Mouse (Mus musculus) hindbrain, embryonic 16.5 days (tissue): ENCODE data around the gene Capn1. TPM values are rescaled to one million over a fixed set of nuclear protein-coding genes. Genes with fewer than 3 reads are reported as not detected.
"Not testable (repeated sequence)": the region's sequence is repeated elsewhere in the genome, so short reads cannot be mapped to it uniquely, and the experiment has no call there.

ENCODE experiments used
- ATAC-seq: fragments of 200-750 bp; cut with Nextera tagmentation; 2 replicates; pipeline ENCODE4 v1.8.0; 2017; ENCODE audit warnings: moderate TSS enrichment, moderate library complexity
- H3K27ac ChIP-seq: fragments of 300-500 bp; sonication (generic); 2 replicates; pipeline ENCODE4 v1.5.1; 2014; ENCODE audit warnings: low read depth, mild to moderate bottlenecking, control low read depth, low read length, moderate library complexity
- H3K27me3 ChIP-seq: fragments of 300-500 bp; sonication (generic); replicated peaks from 2 replicates; pipeline ENCODE4 v1.6.1; 2014; ENCODE audit warnings: low read length; ENCODE audit not compliant: control insufficient read depth, insufficient read depth
- H3K36me3 ChIP-seq: fragments of 300-500 bp; sonication (generic); 2 replicates; pipeline ENCODE4 v1.6.1; 2014; ENCODE audit warnings: mild to moderate bottlenecking, low read length, moderate library complexity, mixed read lengths; ENCODE audit not compliant: control insufficient read depth, insufficient read depth
- H3K4me1 ChIP-seq: fragments of 300-500 bp; sonication (generic); 2 replicates; pipeline ENCODE4 v1.6.1; 2014; ENCODE audit warnings: low read depth, low read length; ENCODE audit not compliant: control insufficient read depth, insufficient read depth
- H3K4me2 ChIP-seq: fragments of 300-500 bp; sonication (generic); 2 replicates; pipeline ENCODE4 v1.6.1; 2014; ENCODE audit warnings: mild to moderate bottlenecking, low read length, control low read depth, moderate library complexity
- H3K4me3 ChIP-seq: fragments of 300-500 bp; sonication (generic); 2 replicates; pipeline ENCODE4 v1.5.1; 2014; ENCODE audit warnings: mild to moderate bottlenecking, low read length, control low read depth, moderate library complexity
- H3K9ac ChIP-seq: fragments of 300-500 bp; sonication (generic); 2 replicates; pipeline ENCODE4 v1.6.1; 2014; ENCODE audit warnings: low read depth, mild to moderate bottlenecking, control low read depth, low read length, moderate library complexity
- H3K9me3 ChIP-seq: fragments of 300-500 bp; sonication (generic); 2 replicates; pipeline ENCODE4 v1.6.1; 2014; ENCODE audit warnings: mild to moderate bottlenecking, low read length, moderate library complexity; ENCODE audit not compliant: control insufficient read depth
- WGBS: fragments of 180-500 bp; shearing (Covaris S2); extraction: QIAGEN DNeasy Blood & Tissue Kit; methylation state at CpG from one replicate; pipeline ENCODE4 v1.1.7; 2014; 5-methylcytosine and 5-hydroxymethylcytosine counted together
- polyA plus RNA-seq: library from polyadenylated mRNA; unstranded; fragments of >200 nt; fragmentation: Nextera tagmentation; extraction: Ambion mirVana; gene quantifications from 2 replicates; pipeline ENCODE4 v1.2.1, GENCODE M21; 2015

Gene Capn1
- polyA plus RNA-seq, 1 experiment from 2014 or later, result 5.2 TPM

- not testable (repeated sequence) for H3K27me3 ChIP-seq, H3K9me3 ChIP-seq, H3K9ac ChIP-seq, H3K27ac ChIP-seq, H3K36me3 ChIP-seq, H3K4me2 ChIP-seq, H3K4me3 ChIP-seq, ATAC-seq
- peaks cover 21% of the 10 kb centered on the region for H3K4me1 ChIP-seq
- 63% methylated on average over 4 of the region's 4 CpGs for WGBS
Observed at GRCm38 (mm10) chr19:6044102-6044501, 28.4 kb upstream of the Capn1 start.

- peaks cover 7% of the 10 kb centered on the region for H3K4me1 ChIP-seq
- H3K36me3 ChIP-seq, result no peaks in the 10 kb centered on the region
- no peak overlapping the region for H3K4me3 ChIP-seq
- 66% methylated on average over 9 of the region's 9 CpGs for WGBS
- no peak overlapping the region for H3K4me2 ChIP-seq
- H3K9ac ChIP-seq, result no peak overlapping the region
- no peak for ATAC-seq
- H3K9me3 ChIP-seq, result no peaks in the 10 kb centered on the region
- no peak overlapping the region for H3K27ac ChIP-seq
- H3K27me3 ChIP-seq, result no peaks in the 10 kb centered on the region
Observed at GRCm38 (mm10) chr19:6042293-6042692, 26.6 kb upstream of the Capn1 start.

GRCm38 (mm10) chr19:6040002-6040401 is 24.3 kb upstream of the Capn1 start:
- no peak overlapping the region for H3K9ac ChIP-seq
- H3K4me3 ChIP-seq, result no peak overlapping the region
- H3K27me3 ChIP-seq, result no peaks in the 10 kb centered on the region
- no peak overlapping the region for H3K4me2 ChIP-seq
- no peaks in the 10 kb centered on the region for H3K9me3 ChIP-seq
- peaks cover 1% of the 10 kb centered on the region for H3K4me1 ChIP-seq
- no peaks in the 10 kb centered on the region for H3K36me3 ChIP-seq
- ATAC-seq, result no peak
- no peak overlapping the region for H3K27ac ChIP-seq

- H3K4me1 ChIP-seq, result no peaks in the 10 kb centered on the region
- no peaks in the 10 kb centered on the region for H3K36me3 ChIP-seq
- H3K4me2 ChIP-seq, result no peak overlapping the region
- 78% methylated on average over 7 of the region's 7 CpGs for WGBS
- no peak overlapping the region for H3K27ac ChIP-seq
- H3K9ac ChIP-seq, result no peak overlapping the region; the same call in 1 of the 2 replicates
- H3K9me3 ChIP-seq, result no peaks in the 10 kb centered on the region
- H3K27me3 ChIP-seq, result no peaks in the 10 kb centered on the region
- H3K4me3 ChIP-seq, result no peak overlapping the region
- ATAC-seq, result no peak
Observed at GRCm38 (mm10) chr19:6038326-6038725, 22.6 kb upstream of the Capn1 start.

- Histone ChIP-seq H3K9ac (no peak overlapping the region), H3K36me3 (no peaks in the 10 kb centered on the region), H3K4me1 (no peaks in the 10 kb centered on the region), H3K27ac (no peak overlapping the region), H3K27me3 (no peaks in the 10 kb centered on the region), H3K4me3 (no peak overlapping the region), H3K4me2 (no peak overlapping the region), H3K9me3 (no peaks in the 10 kb centered on the region)
- ATAC-seq, result no peak
Observed at GRCm38 (mm10) chr19:6037695-6038094, 22.0 kb upstream of the Capn1 start.

- Histone ChIP-seq H3K4me3 (no peak overlapping the region), H3K4me1 (no peaks in the 10 kb centered on the region), H3K9ac (no peak overlapping the region), H3K9me3 (no peaks in the 10 kb centered on the region), H3K36me3 (no peaks in the 10 kb centered on the region), H3K27ac (no peak overlapping the region), H3K27me3 (no peaks in the 10 kb centered on the region), H3K4me2 (no peak overlapping the region)
- ATAC-seq, result no peak
- 83% methylated on average over 9 of the region's 9 CpGs for whole genome bisulfite sequencing
Observed at GRCm38 (mm10) chr19:6035966-6036585, 20.4 kb upstream of the Capn1 start.

- Histone ChIP-seq H3K4me2 (no peak overlapping the region), H3K27ac (no peak overlapping the region), H3K36me3 (no peaks in the 10 kb centered on the region), H3K9me3 (no peaks in the 10 kb centered on the region), H3K9ac (no peak overlapping the region), H3K27me3 (no peaks in the 10 kb centered on the region), H3K4me1 (no peaks in the 10 kb centered on the region), H3K4me3 (no peak overlapping the region)
- 74% methylated on average over 14 of the region's 14 CpGs for WGBS
- no peak for ATAC-seq
Observed at GRCm38 (mm10) chr19:6030520-6031280, 15.0 kb upstream of the Capn1 start.

- Histone ChIP-seq H3K4me2 (no peak overlapping the region), H3K27ac (no peak overlapping the region), H3K27me3 (no peaks in the 10 kb centered on the region), H3K36me3 (no peaks in the 10 kb centered on the region), H3K9me3 (no peaks in the 10 kb centered on the region), H3K9ac (no peak overlapping the region), H3K4me3 (no peak overlapping the region), H3K4me1 (no peaks in the 10 kb centered on the region)
- 85% methylated on average over 9 of the region's 9 CpGs for WGBS
- no peak for ATAC-seq
Observed at GRCm38 (mm10) chr19:6029426-6029825, 13.7 kb upstream of the Capn1 start.

- no peak overlapping the region for H3K4me3 ChIP-seq
- H3K4me2 ChIP-seq, result no peak overlapping the region
- H3K27me3 ChIP-seq, result no peaks in the 10 kb centered on the region
- H3K4me1 ChIP-seq, result no peaks in the 10 kb centered on the region
- WGBS, result 84% methylated on average over 6 of the region's 6 CpGs
- ATAC-seq, result no peak
- H3K9me3 ChIP-seq, result no peaks in the 10 kb centered on the region
- H3K27ac ChIP-seq, result no peak overlapping the region
- no peak overlapping the region for H3K9ac ChIP-seq
- no peaks in the 10 kb centered on the region for H3K36me3 ChIP-seq
Observed at GRCm38 (mm10) chr19:6028991-6029390, 13.3 kb upstream of the Capn1 start.
